Mouse (Mus musculus) gastrocnemius, postnatal 14 days (tissue): ENCODE data around the gene Gpr18. TPM values are rescaled to one million over a fixed set of nuclear protein-coding genes. Genes with fewer than 3 reads are reported as not detected.

ENCODE experiments used
- DNase-seq: peaks from one replicate; pipeline ENCODE4 v3.0.0; 2021; ENCODE audit warnings: mixed read lengths
- intact Hi-C: fragments of 180-260 bp; cut with DNase I; formaldehyde crosslinking; loops from one replicate; pipeline ENCODE4 v1.15.1; 2025; ENCODE audit warnings: low total_unique reads
- total RNA-seq, 2 experiments: library from RNA; stranded (reverse); gene quantifications; 2 replicates each; pipeline ENCODE4 v1.2.3; 2021

Gpr18 gene
- total RNA-seq, 2 experiments from 2014 or later: not detected

GRCm38 (mm10) chr14:121951399-121952045, 35.9 kb upstream of the Gpr18 start:
- no peak for DNase-seq
- intact Hi-C loops: no loop called here

GRCm38 (mm10) chr14:121949897-121950296, 34.3 kb upstream of the Gpr18 start:
- no peak for DNase-seq
- intact Hi-C loops: no loop called here

- no peak for DNase-seq
- intact Hi-C loops: no loop called here
These were observed 33.9 kb upstream of the Gpr18 start for GRCm38 (mm10) chr14:121949436-121949835.

- intact Hi-C loops: no loop called here
- DNase-seq: no peak
These were observed 32.4 kb upstream of the Gpr18 start for GRCm38 (mm10) chr14:121947966-121948365.

- intact Hi-C loops: no loop called here
- DNase-seq: no peak
These were observed 31.7 kb upstream of the Gpr18 start for GRCm38 (mm10) chr14:121947201-121947760.

- no peak for DNase-seq
- intact Hi-C loops: no loop called here
These were observed 31.1 kb upstream of the Gpr18 start for GRCm38 (mm10) chr14:121946728-121947127.

- intact Hi-C loops: no loop called here
- DNase-seq: no peak
These were observed 30.6 kb upstream of the Gpr18 start for GRCm38 (mm10) chr14:121946131-121946530.

- intact Hi-C loops: no loop called here
- DNase-seq: no peak
These were observed 24.0 kb upstream of the Gpr18 start for GRCm38 (mm10) chr14:121939582-121939981.

- intact Hi-C loops: no loop called here
- DNase-seq: no peak
These were observed 22.9 kb upstream of the Gpr18 start for GRCm38 (mm10) chr14:121938256-121939191.

- intact Hi-C loops: no loop called here
- DNase-seq: no peak
These were observed 22.1 kb upstream of the Gpr18 start for GRCm38 (mm10) chr14:121937601-121938255.

GRCm38 (mm10) chr14:121936856-121937255, 21.3 kb upstream of the Gpr18 start:
- intact Hi-C loops: no loop called here
- DNase-seq: no peak

GRCm38 (mm10) chr14:121936356-121936755, 20.8 kb upstream of the Gpr18 start:
- DNase-seq: no peak
- intact Hi-C loops: no loop called here

GRCm38 (mm10) chr14:121934597-121934946, 19.0 kb upstream of the Gpr18 start:
- DNase-seq: no peak
- intact Hi-C loops: no loop called here

GRCm38 (mm10) chr14:121933906-121934596, 18.5 kb upstream of the Gpr18 start:
- intact Hi-C loops: no loop called here

GRCm38 (mm10) chr14:121932180-121932579, 16.6 kb upstream of the Gpr18 start:
- intact Hi-C loops: no loop called here

More at GRCm38 (mm10) chr14:121933906-121934596, 18.5 kb upstream of the Gpr18 start:
- DNase-seq: no peak

GRCm38 (mm10) chr14:121931594-121931993, 16.0 kb upstream of the Gpr18 start:
- intact Hi-C loops: no loop called here

More at GRCm38 (mm10) chr14:121932180-121932579, 16.6 kb upstream of the Gpr18 start:
- DNase-seq: no peak

GRCm38 (mm10) chr14:121930731-121931383, 15.3 kb upstream of the Gpr18 start:
- no peak for DNase-seq
- intact Hi-C loops: no loop called here

More at GRCm38 (mm10) chr14:121931594-121931993, 16.0 kb upstream of the Gpr18 start:
- no peak for DNase-seq

GRCm38 (mm10) chr14:121929243-121929951, 13.8 kb upstream of the Gpr18 start:
- intact Hi-C loops: no loop called here
- no peak for DNase-seq
